ENCODE assay signal across 16 mouse cellular contexts in the genomic region with DNA sequence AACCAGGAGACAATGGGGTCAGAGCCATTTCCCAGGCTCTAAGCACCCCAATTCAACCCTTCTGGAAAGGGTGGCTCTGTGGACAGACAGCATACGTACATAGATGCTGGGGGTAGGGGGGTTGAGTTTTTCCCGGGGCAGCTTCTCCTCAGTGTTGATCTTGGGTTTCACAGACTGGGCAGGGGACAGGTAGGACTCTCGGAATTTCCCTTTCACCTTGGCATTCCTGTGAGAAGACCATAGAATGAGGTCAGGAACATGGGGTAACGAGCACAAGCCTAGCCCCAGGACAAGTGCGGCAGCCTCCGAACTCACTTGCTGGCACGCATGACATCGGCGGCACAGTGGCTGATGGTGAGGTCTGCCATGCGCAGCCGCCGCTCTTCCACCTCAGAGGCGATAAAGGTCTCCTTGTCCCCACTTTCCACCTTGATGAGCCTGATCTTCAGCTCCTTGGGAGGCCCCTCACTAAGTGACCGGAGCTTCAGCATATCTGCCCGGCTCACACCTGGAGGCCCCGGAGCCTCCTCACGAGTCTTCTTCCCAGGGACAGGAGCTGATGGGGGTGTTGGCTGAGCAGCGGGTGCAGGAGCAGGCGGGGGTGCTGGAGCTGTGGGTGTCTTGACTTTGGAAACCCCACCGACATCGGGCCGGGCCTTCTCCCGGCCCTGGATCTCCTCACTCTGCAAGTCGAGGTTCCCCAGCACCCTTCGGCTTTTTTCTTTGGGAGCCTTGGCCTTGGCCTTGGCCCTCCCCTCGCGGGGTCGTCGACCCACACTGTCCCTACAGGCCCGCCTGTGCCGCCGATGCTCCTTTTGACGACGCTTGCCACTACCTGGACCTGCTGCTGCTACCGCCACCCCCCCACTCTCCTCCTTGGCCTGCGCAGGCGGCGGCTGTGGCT. TPM values are rescaled to one million over a fixed set of nuclear protein-coding genes. Genes with fewer than 3 reads are reported as not detected.
DNase-seq lines count a peak whose midpoint lies in the region; ATAC-seq lines count a peak whose summit lies in the region.
"Had no signal": no experiment of that assay in that cellular context is flagged by ENCODE, and none has a peak within 500 bp of the region (broad histone marks: within the 10 kb centered on the region; RNA-seq: fewer than 3 reads in every experiment).

No protein-coding gene starts in this region.

- peaks cover 94% of the 10 kb centered on the region for H3K36me3 ChIP-seq in midbrain, embryonic 14.5 days (ENCODE audit: control insufficient read depth, insufficient read depth, low read length)
- peaks cover 62% of the 10 kb centered on the region for H3K36me3 ChIP-seq in midbrain, embryonic 16.5 days (ENCODE audit: control insufficient read depth, insufficient read depth, low read length)
- peaks cover 53% of the 10 kb centered on the region for H3K36me3 ChIP-seq in intestine, embryonic 16.5 days (ENCODE audit: control insufficient read depth, insufficient read depth, low read length)

- peaks cover 10% of the 10 kb centered on the region for H3K4me1 ChIP-seq in midbrain, embryonic 14.5 days (ENCODE audit: control insufficient read depth, insufficient read depth, low read length)
- peaks cover 12% of the 10 kb centered on the region for H3K4me1 ChIP-seq in midbrain, embryonic 16.5 days (ENCODE audit: control insufficient read depth, insufficient read depth, low read length)
- peaks cover 31% of the 10 kb centered on the region for H3K4me1 ChIP-seq in intestine, embryonic 16.5 days (ENCODE audit: control insufficient read depth, insufficient read depth, low read length)

- H3K9me3 ChIP-seq in midbrain, embryonic 14.5 days (ENCODE audit: control insufficient read depth, low read length), result no peaks in the 10 kb centered on the region
- H3K9me3 ChIP-seq in midbrain, embryonic 16.5 days (replicated peaks; ENCODE audit: control insufficient read depth, low read length, poor library complexity, severe bottlenecking), result no peaks in the 10 kb centered on the region
- H3K9me3 ChIP-seq in intestine, embryonic 16.5 days (ENCODE audit: control insufficient read depth, low read length), result no peaks in the 10 kb centered on the region
- H3K9me3 ChIP-seq: embryonic facial prominence, embryonic 15.5 days; limb, embryonic 15.5 days; neural tube, embryonic 12.5 days had no signal

- no peak overlapping the region for H3K9ac ChIP-seq in midbrain, embryonic 14.5 days (replicated peaks; ENCODE audit: low read length)
- H3K9ac ChIP-seq in midbrain, embryonic 16.5 days (ENCODE audit: low read depth, low read length), result no peak overlapping the region
- H3K9ac ChIP-seq in intestine, embryonic 16.5 days (ENCODE audit: low read depth, low read length), result no peak overlapping the region
- H3K9ac ChIP-seq: embryonic facial prominence, embryonic 15.5 days; limb, embryonic 15.5 days; lung, embryonic 14.5 days; neural tube, embryonic 12.5 days had no signal

- DNase-seq in gastrocnemius, adult 18-20 months (ENCODE audit: low spot score), result peak; percentile 5
- no peak for DNase-seq in gastrocnemius, postnatal 14 days
- DNase-seq in midbrain, embryonic 14.5 days, result no peak
- peak; percentile 16 for DNase-seq in ES-CJ7 (ENCODE audit: low read depth, low spot score)
- peak; percentile 19 to 46 for DNase-seq in cerebellum, postnatal 25 days
- DNase-seq: heart, adult 18-20 months; heart, postnatal 36 days; kidney, adult 11 months; lung, embryonic 14.5 days; right cerebral cortex, postnatal 14 days had no signal

- H3K4me3 ChIP-seq in midbrain, embryonic 14.5 days (replicated peaks; ENCODE audit: low read depth, low read length), result no peak overlapping the region
- H3K4me3 ChIP-seq in midbrain, embryonic 16.5 days (ENCODE audit: low read depth, low read length), result no peak overlapping the region
- no peak overlapping the region for H3K4me3 ChIP-seq in intestine, embryonic 16.5 days (ENCODE audit: low read length)
- H3K4me3 ChIP-seq: embryonic facial prominence, embryonic 15.5 days; limb, embryonic 15.5 days; neural tube, embryonic 12.5 days had no signal

- 0 out of 2 replicates have a peak overlapping the region, but pooled peaks have one; percentile 8 for H3K27ac ChIP-seq in midbrain, embryonic 14.5 days (replicated peaks; ENCODE audit: low read depth, low read length)
- H3K27ac ChIP-seq in midbrain, embryonic 16.5 days (ENCODE audit: low read length), result no peak overlapping the region
- no peak overlapping the region for H3K27ac ChIP-seq in intestine, embryonic 16.5 days (ENCODE audit: low read length)
- H3K27ac ChIP-seq: embryonic facial prominence, embryonic 15.5 days; limb, embryonic 15.5 days; neural tube, embryonic 12.5 days had no signal

- no peak for ATAC-seq in midbrain, embryonic 14.5 days (ENCODE audit: low FRiP score, low TSS enrichment)
- ATAC-seq in midbrain, embryonic 16.5 days, result no peak
- no peak for ATAC-seq in intestine, embryonic 16.5 days
- ATAC-seq in granulocyte monocyte progenitor cell, adult 5-6 weeks (replicated peaks; ENCODE audit: poor library complexity, severe bottlenecking), result no peak

- WGBS in midbrain, embryonic 14.5 days, result 94% methylated on average over 38 of the region's 38 CpGs
- WGBS in midbrain, embryonic 16.5 days, result 95% methylated on average over 34 of the region's 38 CpGs
- WGBS in intestine, embryonic 16.5 days, result 89% methylated on average over 38 of the region's 38 CpGs

- no peaks in the 10 kb centered on the region for H3K27me3 ChIP-seq in midbrain, embryonic 14.5 days (ENCODE audit: control insufficient read depth, insufficient read depth, low read length)
- no peaks in the 10 kb centered on the region for H3K27me3 ChIP-seq in midbrain, embryonic 16.5 days (ENCODE audit: control insufficient read depth, insufficient read depth, low read depth, low read length)
- no peaks in the 10 kb centered on the region for H3K27me3 ChIP-seq in intestine, embryonic 16.5 days (replicated peaks; ENCODE audit: control insufficient read depth, insufficient read depth, low read length)
- H3K27me3 ChIP-seq: embryonic facial prominence, embryonic 15.5 days had no signal

- intact Hi-C loops in gastrocnemius, postnatal 14 days (cut with DNase I; ENCODE audit: low total_unique reads), result loop anchor here (5.0 to 10.0 kb wide), 2 partner anchors 33 to 111 kb away; no protein-coding TSS in a partner anchor

- no peak overlapping the region for H3K4me2 ChIP-seq in midbrain, embryonic 14.5 days (ENCODE audit: low read length)
- no peak overlapping the region for H3K4me2 ChIP-seq in midbrain, embryonic 16.5 days (ENCODE audit: low read length)
- H3K4me2 ChIP-seq in intestine, embryonic 16.5 days (ENCODE audit: low read depth, low read length), result no peak overlapping the region
- H3K4me2 ChIP-seq: embryonic facial prominence, embryonic 15.5 days; limb, embryonic 15.5 days; lung, embryonic 14.5 days; neural tube, embryonic 12.5 days had no signal

RNA-seq across cellular contexts. Expression of a gene that starts 5.9 kb away (rescaled TPM):
- 1 to 10 TPM; 2.6 to 4.1 TPM for total RNA-seq in gastrocnemius, adult 18-20 months (2021)
- 10 to 100 TPM; 12.8 to 15.2 TPM for total RNA-seq in gastrocnemius, postnatal 14 days (2021)
- 2.6 and 4.9 TPM in 2 replicates for polyA plus RNA-seq in midbrain, embryonic 14.5 days (2014; fragmentation: Nextera tagmentation; extraction: Ambion mirVana)
- 5.2 and 5.9 TPM in 2 replicates for polyA plus RNA-seq in midbrain, embryonic 16.5 days (2015; fragmentation: Nextera tagmentation; extraction: Ambion mirVana)
- polyA plus RNA-seq in intestine, embryonic 16.5 days (2015; fragmentation: Nextera tagmentation; extraction: Ambion mirVana), result 30.8 and 31.0 TPM in 2 replicates
- not detected in 2 replicates for total RNA-seq in granulocyte monocyte progenitor cell, adult 5-6 weeks (2014; fragmentation: Nextera tagmentation)
- total RNA-seq in granulocyte monocyte progenitor cell, adult 5-6 weeks (2017), result 0.56 TPM in 1 of 2 replicates, not detected in the other

RNA-seq across cellular contexts. Expression of a gene that starts 8.5 kb away (rescaled TPM):
- total RNA-seq in gastrocnemius, adult 18-20 months (2021), result 10 to 100 TPM; 29.3 to 33.0 TPM
- 10 to 100 TPM; 19.0 to 20.7 TPM for total RNA-seq in gastrocnemius, postnatal 14 days (2021)
- 17.0 and 24.8 TPM in 2 replicates for polyA plus RNA-seq in midbrain, embryonic 14.5 days (2014; fragmentation: Nextera tagmentation; extraction: Ambion mirVana)
- 27.1 and 28.9 TPM in 2 replicates for polyA plus RNA-seq in midbrain, embryonic 16.5 days (2015; fragmentation: Nextera tagmentation; extraction: Ambion mirVana)
- 22.6 and 24.0 TPM in 2 replicates for polyA plus RNA-seq in intestine, embryonic 16.5 days (2015; fragmentation: Nextera tagmentation; extraction: Ambion mirVana)
- total RNA-seq in granulocyte monocyte progenitor cell, adult 5-6 weeks (2014; fragmentation: Nextera tagmentation), result 22.8 and 25.2 TPM in 2 replicates
- 32.7 and 38.2 TPM in 2 replicates for total RNA-seq in granulocyte monocyte progenitor cell, adult 5-6 weeks (2017)

RNA-seq across cellular contexts. Expression of a gene that starts 8.7 kb away (rescaled TPM):
- 10 to 100 TPM; 70.5 to 72.1 TPM for total RNA-seq in gastrocnemius, adult 18-20 months (2021)
- 10 to 100 TPM; 79.5 to 87.9 TPM for total RNA-seq in gastrocnemius, postnatal 14 days (2021)
- 97.6 and 123 TPM in 2 replicates for polyA plus RNA-seq in midbrain, embryonic 14.5 days (2014; fragmentation: Nextera tagmentation; extraction: Ambion mirVana)
- polyA plus RNA-seq in midbrain, embryonic 16.5 days (2015; fragmentation: Nextera tagmentation; extraction: Ambion mirVana), result 86.2 and 89.6 TPM in 2 replicates
- 168 and 170 TPM in 2 replicates for polyA plus RNA-seq in intestine, embryonic 16.5 days (2015; fragmentation: Nextera tagmentation; extraction: Ambion mirVana)
- total RNA-seq in granulocyte monocyte progenitor cell, adult 5-6 weeks (2014; fragmentation: Nextera tagmentation), result 164 and 170 TPM in 2 replicates
- total RNA-seq in granulocyte monocyte progenitor cell, adult 5-6 weeks (2017), result 112 and 181 TPM in 2 replicates

RNA-seq across cellular contexts. Expression of a gene that starts 9.5 kb away (rescaled TPM):
- 10 to 100 TPM; 19.6 to 22.0 TPM for total RNA-seq in gastrocnemius, adult 18-20 months (2021)
- total RNA-seq in gastrocnemius, postnatal 14 days (2021), result 10 to 100 TPM; 30.3 to 31.4 TPM
- polyA plus RNA-seq in midbrain, embryonic 14.5 days (2014; fragmentation: Nextera tagmentation; extraction: Ambion mirVana), result 41.1 and 41.2 TPM in 2 replicates
- polyA plus RNA-seq in midbrain, embryonic 16.5 days (2015; fragmentation: Nextera tagmentation; extraction: Ambion mirVana), result 36.4 and 39.0 TPM in 2 replicates
- 17.6 and 18.8 TPM in 2 replicates for polyA plus RNA-seq in intestine, embryonic 16.5 days (2015; fragmentation: Nextera tagmentation; extraction: Ambion mirVana)
- 12.1 and 14.4 TPM in 2 replicates for total RNA-seq in granulocyte monocyte progenitor cell, adult 5-6 weeks (2014; fragmentation: Nextera tagmentation)
- 0.99 and 2.8 TPM in 2 replicates for total RNA-seq in granulocyte monocyte progenitor cell, adult 5-6 weeks (2017)

RNA-seq across cellular contexts. Expression of a gene that starts 34.7 kb away (rescaled TPM):
- 1 to 10 TPM; 5.7 to 7.9 TPM for total RNA-seq in gastrocnemius, adult 18-20 months (2021)
- 10 to 100 TPM; 25.5 to 28.7 TPM for total RNA-seq in gastrocnemius, postnatal 14 days (2021)
- 77.5 and 80.8 TPM in 2 replicates for polyA plus RNA-seq in midbrain, embryonic 14.5 days (2014; fragmentation: Nextera tagmentation; extraction: Ambion mirVana)
- polyA plus RNA-seq in midbrain, embryonic 16.5 days (2015; fragmentation: Nextera tagmentation; extraction: Ambion mirVana), result 82.8 and 86.1 TPM in 2 replicates
- polyA plus RNA-seq in intestine, embryonic 16.5 days (2015; fragmentation: Nextera tagmentation; extraction: Ambion mirVana), result 33.4 and 35.5 TPM in 2 replicates
- 37.0 and 59.8 TPM in 2 replicates for total RNA-seq in granulocyte monocyte progenitor cell, adult 5-6 weeks (2014; fragmentation: Nextera tagmentation)
- total RNA-seq in granulocyte monocyte progenitor cell, adult 5-6 weeks (2017), result 26.9 and 37.7 TPM in 2 replicates

Comparison
In these comparisons a context has a peak if more than half of its experiments do, and no peak if none do; other contexts are left out.
1. DNase-seq: peak in gastrocnemius, adult 18-20 months (single experiment), ES-CJ7 (single experiment) and cerebellum, postnatal 25 days (2 of 2); none in gastrocnemius, postnatal 14 days (single experiment) and midbrain, embryonic 14.5 days (single experiment).